Mouse (Mus musculus) neural tube, embryonic 14.5 days (tissue): Measurements from ENCODE around the gene Otud6a. TPM values are rescaled to one million over a fixed set of nuclear protein-coding genes. Genes with fewer than 3 reads are reported as not detected.

Experiments used
- ATAC-seq: fragments of 200-750 bp; cut with Nextera tagmentation; 2 replicates; pipeline ENCODE4 v1.8.0; 2017; ENCODE audit warnings: low read depth, mild to moderate bottlenecking, moderate TSS enrichment, moderate library complexity
- H3K27ac ChIP-seq: fragments of 300-500 bp; sonication (generic); 2 replicates; pipeline ENCODE4 v1.5.1; 2014; ENCODE audit warnings: low read depth, mild to moderate bottlenecking, control low read depth, low read length, moderate library complexity, mixed read lengths
- H3K27me3 ChIP-seq: fragments of 300-500 bp; sonication (generic); 2 replicates; pipeline ENCODE4 v1.6.1; 2014; ENCODE audit warnings: low read length; ENCODE audit not compliant: control insufficient read depth, insufficient read depth
- H3K36me3 ChIP-seq: fragments of 300-500 bp; sonication (generic); 2 replicates; pipeline ENCODE4 v1.6.1; 2014; ENCODE audit warnings: low read length, mixed read lengths; ENCODE audit not compliant: control insufficient read depth, insufficient read depth
- H3K4me1 ChIP-seq: fragments of 300-500 bp; sonication (generic); 2 replicates; pipeline ENCODE4 v1.6.1; 2014; ENCODE audit warnings: low read length; ENCODE audit not compliant: control insufficient read depth, insufficient read depth
- H3K4me2 ChIP-seq: fragments of 300-500 bp; sonication (generic); 2 replicates; pipeline ENCODE4 v1.6.1; 2014; ENCODE audit warnings: mild to moderate bottlenecking, low read depth, low read length, control low read depth
- H3K4me3 ChIP-seq: fragments of 300-500 bp; sonication (generic); 2 replicates; pipeline ENCODE4 v1.5.1; 2014; ENCODE audit warnings: low read depth, low read length, control low read depth, mixed read lengths
- H3K9ac ChIP-seq: fragments of 300-500 bp; sonication (generic); replicated peaks from 2 replicates; pipeline ENCODE4 v1.6.1; 2014; ENCODE audit warnings: low read depth, mild to moderate bottlenecking, control low read depth, low read length, mixed read lengths
- H3K9me3 ChIP-seq: fragments of 300-500 bp; sonication (generic); 2 replicates; pipeline ENCODE4 v1.6.1; 2016; ENCODE audit warnings: low read length; ENCODE audit not compliant: control insufficient read depth
- WGBS: fragments of 180-500 bp; shearing (Covaris S2); extraction: QIAGEN DNeasy Blood & Tissue Kit; methylation state at CpG from one replicate; pipeline ENCODE4 v1.1.7; 2014; 5-methylcytosine and 5-hydroxymethylcytosine counted together
- polyA plus RNA-seq: library from polyadenylated mRNA; unstranded; fragments of >200 nt; fragmentation: Nextera tagmentation; extraction: Ambion mirVana; gene quantifications from 2 replicates; pipeline ENCODE4 v1.2.1, GENCODE M21; 2014

Gene Otud6a
- polyA plus RNA-seq = not detected in 2 replicates

- Histone ChIP-seq H3K27me3 (no peaks in the 10 kb centered on the region), H3K4me1 (no peaks in the 10 kb centered on the region), H3K9ac (no peak within 1 kb of the TSS), H3K27ac (no peak within 1 kb of the TSS), H3K4me2 (no peak within 1 kb of the TSS), H3K36me3 (no peaks in the 10 kb centered on the region), H3K9me3 (no peaks in the 10 kb centered on the region), H3K4me3 (no peak within 1 kb of the TSS)
- WGBS = 88% methylated on average over 21 of the region's 21 CpGs
- no peak for ATAC-seq
Observed at GRCm38 (mm10) chrX:100428693-100429092, at the start of gene Otud6a. Gene Otud6a (plus strand): TSS chrX:100429013.

- 94% methylated on average over 1 of the region's 1 CpGs for WGBS
- ATAC-seq = no peak
- Histone ChIP-seq H3K36me3 (no peaks in the 10 kb centered on the region), H3K4me3 (no peak overlapping the region), H3K4me2 (no peak overlapping the region), H3K27me3 (no peaks in the 10 kb centered on the region), H3K9ac (no peak overlapping the region), H3K27ac (no peak overlapping the region), H3K4me1 (no peaks in the 10 kb centered on the region), H3K9me3 (no peaks in the 10 kb centered on the region)
Observed at GRCm38 (mm10) chrX:100389887-100390286, 38.9 kb upstream of the Otud6a start.

- 28% methylated on average over 6 of the region's 6 CpGs for WGBS
- ATAC-seq = peak; percentile 46; the same call in 1 of the 2 replicates
- no peaks in the 10 kb centered on the region for H3K9me3 ChIP-seq
- H3K9ac ChIP-seq = no peak overlapping the region
- H3K27ac ChIP-seq = no peak overlapping the region
- H3K4me2 ChIP-seq = no peak overlapping the region
- no peaks in the 10 kb centered on the region for H3K36me3 ChIP-seq
- no peaks in the 10 kb centered on the region for H3K4me1 ChIP-seq
- H3K27me3 ChIP-seq = no peaks in the 10 kb centered on the region
- no peak overlapping the region for H3K4me3 ChIP-seq
Observed at GRCm38 (mm10) chrX:100392304-100392703, 36.5 kb upstream of the Otud6a start.

- ATAC-seq = peak; percentile 57; the same call in 1 of the 2 replicates
- Histone ChIP-seq H3K4me3 (no peak overlapping the region), H3K36me3 (no peaks in the 10 kb centered on the region), H3K27ac (no peak overlapping the region), H3K27me3 (no peaks in the 10 kb centered on the region), H3K4me2 (no peak overlapping the region), H3K4me1 (no peaks in the 10 kb centered on the region), H3K9me3 (no peaks in the 10 kb centered on the region), H3K9ac (no peak overlapping the region)
- 34% methylated on average over 7 of the region's 7 CpGs for WGBS
Observed at GRCm38 (mm10) chrX:100394223-100394861, 34.5 kb upstream of the Otud6a start.

- Histone ChIP-seq H3K9ac (no peak overlapping the region), H3K4me1 (no peaks in the 10 kb centered on the region), H3K27me3 (no peaks in the 10 kb centered on the region), H3K27ac (no peak overlapping the region), H3K9me3 (no peaks in the 10 kb centered on the region), H3K4me2 (no peak overlapping the region), H3K4me3 (no peak overlapping the region), H3K36me3 (no peaks in the 10 kb centered on the region)
- ATAC-seq = no peak
- WGBS = 74% methylated on average over 8 of the region's 8 CpGs
Observed at GRCm38 (mm10) chrX:100395026-100395425, 33.8 kb upstream of the Otud6a start.

- no peak for ATAC-seq
- Histone ChIP-seq H3K27ac (no peak overlapping the region), H3K9me3 (no peaks in the 10 kb centered on the region), H3K4me2 (no peak overlapping the region), H3K36me3 (no peaks in the 10 kb centered on the region), H3K4me3 (no peak overlapping the region), H3K4me1 (no peaks in the 10 kb centered on the region), H3K9ac (no peak overlapping the region), H3K27me3 (no peaks in the 10 kb centered on the region)
Observed at GRCm38 (mm10) chrX:100400900-100401299, 27.9 kb upstream of the Otud6a start.

GRCm38 (mm10) chrX:100401657-100402056 lies 27.2 kb upstream of the Otud6a start:
- no peaks in the 10 kb centered on the region for H3K4me1 ChIP-seq
- H3K36me3 ChIP-seq = no peaks in the 10 kb centered on the region
- no peak overlapping the region for H3K9ac ChIP-seq
- H3K4me3 ChIP-seq = no peak overlapping the region
- no peaks in the 10 kb centered on the region for H3K9me3 ChIP-seq
- no peaks in the 10 kb centered on the region for H3K27me3 ChIP-seq
- 90% methylated on average over 5 of the region's 5 CpGs for WGBS
- H3K4me2 ChIP-seq = no peak overlapping the region
- H3K27ac ChIP-seq = no peak overlapping the region
- no peak for ATAC-seq

GRCm38 (mm10) chrX:100409245-100409644 lies 19.6 kb upstream of the Otud6a start:
- Histone ChIP-seq H3K4me2 (no peak overlapping the region), H3K36me3 (no peaks in the 10 kb centered on the region), H3K9ac (no peak overlapping the region), H3K4me1 (no peaks in the 10 kb centered on the region), H3K27ac (no peak overlapping the region), H3K4me3 (no peak overlapping the region), H3K9me3 (no peaks in the 10 kb centered on the region), H3K27me3 (no peaks in the 10 kb centered on the region)
- ATAC-seq = no peak
- WGBS = 53% methylated on average over 1 of the region's 1 CpGs

GRCm38 (mm10) chrX:100432311-100432710 lies 3.5 kb downstream of the Otud6a start:
- no peaks in the 10 kb centered on the region for H3K4me1 ChIP-seq
- ATAC-seq = no peak
- H3K4me3 ChIP-seq = no peak overlapping the region
- no peak overlapping the region for H3K4me2 ChIP-seq
- H3K9ac ChIP-seq = no peak overlapping the region
- no peaks in the 10 kb centered on the region for H3K36me3 ChIP-seq
- 55% methylated on average over 3 of the region's 3 CpGs for WGBS
- H3K9me3 ChIP-seq = no peaks in the 10 kb centered on the region
- H3K27ac ChIP-seq = no peak overlapping the region
- H3K27me3 ChIP-seq = no peaks in the 10 kb centered on the region
